8 mouse cellular contexts compared by ENCODE assay signal in genomic region chr6:136809673-136810072, GRCm38 (mm10). TPM values are rescaled to one million over a fixed set of nuclear protein-coding genes. Genes with fewer than 3 reads are reported as not detected.
DNase-seq lines count a peak whose midpoint lies in the region; ATAC-seq and TF ChIP-seq lines count a peak whose summit lies in the region.

No protein-coding gene starts in this region.

- TF ChIP-seq CTCF in lung, embryonic 14.5 days (IDR thresholded peaks at IDR 0.05; ENCODE audit: low read depth) = no peak

- H3K27ac ChIP-seq in lung, embryonic 14.5 days (ENCODE audit: low read depth) = no peak overlapping the region
- no peak overlapping the region for H3K27ac ChIP-seq in embryonic facial prominence, embryonic 12.5 days
- no peak overlapping the region for H3K27ac ChIP-seq in intestine, embryonic 14.5 days (ENCODE audit: low read depth)
- no peak overlapping the region for H3K27ac ChIP-seq in neural tube, embryonic 13.5 days (replicated peaks)

- 61% methylated on average over 13 of the region's 13 CpGs for whole genome bisulfite sequencing in lung, embryonic 14.5 days
- 62% methylated on average over 13 of the region's 13 CpGs for WGBS in embryonic facial prominence, embryonic 12.5 days
- WGBS in intestine, embryonic 14.5 days = 76% methylated on average over 13 of the region's 13 CpGs
- 76% methylated on average over 13 of the region's 13 CpGs for WGBS in neural tube, embryonic 13.5 days

- H3K4me1 ChIP-seq in lung, embryonic 14.5 days (ENCODE audit: insufficient read depth) = peaks cover 10% of the 10 kb centered on the region; the same call in 1 of the 2 replicates
- H3K4me1 ChIP-seq in embryonic facial prominence, embryonic 12.5 days = peaks cover 13% of the 10 kb centered on the region; the same call in 1 of the 2 replicates
- H3K4me1 ChIP-seq in intestine, embryonic 14.5 days (replicated peaks; ENCODE audit: control insufficient read depth, insufficient read depth, low read length) = peaks cover 22% of the 10 kb centered on the region
- H3K4me1 ChIP-seq in neural tube, embryonic 13.5 days (replicated peaks) = peaks cover 28% of the 10 kb centered on the region

- H3K9me3 ChIP-seq in lung, embryonic 14.5 days (ENCODE audit: low read depth, low read length) = no peaks in the 10 kb centered on the region
- H3K9me3 ChIP-seq in embryonic facial prominence, embryonic 12.5 days = no peaks in the 10 kb centered on the region
- H3K9me3 ChIP-seq in intestine, embryonic 14.5 days (ENCODE audit: control insufficient read depth, low read length) = no peaks in the 10 kb centered on the region
- no peaks in the 10 kb centered on the region for H3K9me3 ChIP-seq in neural tube, embryonic 13.5 days

- H3K36me3 ChIP-seq in lung, embryonic 14.5 days (ENCODE audit: insufficient read depth) = peaks cover 33% of the 10 kb centered on the region
- H3K36me3 ChIP-seq in embryonic facial prominence, embryonic 12.5 days = peaks cover 33% of the 10 kb centered on the region
- H3K36me3 ChIP-seq in intestine, embryonic 14.5 days (ENCODE audit: control insufficient read depth, insufficient read depth, low read length) = peaks cover 31% of the 10 kb centered on the region
- H3K36me3 ChIP-seq in neural tube, embryonic 13.5 days = peaks cover 31% of the 10 kb centered on the region

- peak overlapping the region; percentile 68 for H3K9ac ChIP-seq in lung, embryonic 14.5 days
- H3K9ac ChIP-seq in embryonic facial prominence, embryonic 12.5 days = no peak overlapping the region
- H3K9ac ChIP-seq in intestine, embryonic 14.5 days (ENCODE audit: low read length) = peak overlapping the region; percentile 65; the same call in 1 of the 2 replicates
- no peak overlapping the region for H3K9ac ChIP-seq in neural tube, embryonic 13.5 days

- ATAC-seq in lung, embryonic 14.5 days (ENCODE audit: insufficient read depth) = no peak
- ATAC-seq in embryonic facial prominence, embryonic 12.5 days (ENCODE audit: insufficient number of reproducible peaks, insufficient read depth, low FRiP score, low TSS enrichment) = no peak
- ATAC-seq in intestine, embryonic 14.5 days (replicated peaks; ENCODE audit: low FRiP score, low TSS enrichment, low read depth) = no peak
- no peak for ATAC-seq in neural tube, embryonic 13.5 days (ENCODE audit: low read depth)

- peak overlapping the region; percentile 83 for H3K4me3 ChIP-seq in lung, embryonic 14.5 days (ENCODE audit: low read depth, low read length)
- peak overlapping the region; percentile 83; the same call in 1 of the 2 replicates for H3K4me3 ChIP-seq in embryonic facial prominence, embryonic 12.5 days
- H3K4me3 ChIP-seq in intestine, embryonic 14.5 days (ENCODE audit: low read depth, low read length) = peak overlapping the region; percentile 76; the same call in 1 of the 2 replicates
- H3K4me3 ChIP-seq in neural tube, embryonic 13.5 days = peak overlapping the region; percentile 81; the same call in 1 of the 2 replicates

- H3K4me2 ChIP-seq in lung, embryonic 14.5 days = peak overlapping the region; percentile 95
- H3K4me2 ChIP-seq in embryonic facial prominence, embryonic 12.5 days (replicated peaks) = peak overlapping the region; percentile 95
- peak overlapping the region; percentile 96 for H3K4me2 ChIP-seq in intestine, embryonic 14.5 days (ENCODE audit: low read length)
- peak overlapping the region; percentile 99 for H3K4me2 ChIP-seq in neural tube, embryonic 13.5 days

- H3K27me3 ChIP-seq in lung, embryonic 14.5 days (ENCODE audit: insufficient read depth, low read length) = no peaks in the 10 kb centered on the region
- H3K27me3 ChIP-seq in embryonic facial prominence, embryonic 12.5 days = no peaks in the 10 kb centered on the region
- no peaks in the 10 kb centered on the region for H3K27me3 ChIP-seq in intestine, embryonic 14.5 days (replicated peaks; ENCODE audit: control insufficient read depth, insufficient read depth, low read length)
- no peaks in the 10 kb centered on the region for H3K27me3 ChIP-seq in neural tube, embryonic 13.5 days

- no peak for DNase-seq in lung, embryonic 14.5 days
- no peak for DNase-seq in lung, postnatal 14 days
- DNase-seq in intestine, embryonic 14.5 days (ENCODE audit: low spot score) = peak; percentile 50
- no peak for DNase-seq in layer of hippocampus, adult 18-20 months (ENCODE audit: low spot score in 2 of 2)
- DNase-seq in embryo, embryonic 10 days (ENCODE audit: low spot score) = no peak
- DNase-seq in adrenal gland, postnatal 36 days = no peak

RNA-seq across cellular contexts. Expression of gene H2afj, which starts 1.6 kb away (rescaled TPM):
- polyA plus RNA-seq in lung, embryonic 14.5 days (2014; fragmentation: Nextera tagmentation; extraction: Ambion mirVana) = 106 and 108 TPM in 2 replicates
- polyA plus RNA-seq in embryonic facial prominence, embryonic 12.5 days (2016; fragmentation: Nextera tagmentation; extraction: Ambion mirVana) = 103 and 107 TPM in 2 replicates
- polyA plus RNA-seq in intestine, embryonic 14.5 days (2014; fragmentation: Nextera tagmentation; extraction: Ambion mirVana) = 152 and 182 TPM in 2 replicates
- polyA plus RNA-seq in neural tube, embryonic 13.5 days (2015; fragmentation: Nextera tagmentation; extraction: Ambion mirVana) = 108 and 135 TPM in 2 replicates
- total RNA-seq in layer of hippocampus, adult 18-20 months (2021) = 10 to 100 TPM; 64.1 to 73.0 TPM
- total RNA-seq in adrenal gland, postnatal 36 days (2021) = 100 to 1,000 TPM; 173 to 208 TPM

RNA-seq across cellular contexts. Expression of gene Hist4h4, which starts 5.5 kb away (rescaled TPM):
- polyA plus RNA-seq in lung, embryonic 14.5 days (2014; fragmentation: Nextera tagmentation; extraction: Ambion mirVana) = 1.7 and 2.1 TPM in 2 replicates
- polyA plus RNA-seq in embryonic facial prominence, embryonic 12.5 days (2016; fragmentation: Nextera tagmentation; extraction: Ambion mirVana) = 0.65 and 0.88 TPM in 2 replicates
- 1.3 and 2.2 TPM in 2 replicates for polyA plus RNA-seq in intestine, embryonic 14.5 days (2014; fragmentation: Nextera tagmentation; extraction: Ambion mirVana)
- 0.40 and 0.56 TPM in 2 replicates for polyA plus RNA-seq in neural tube, embryonic 13.5 days (2015; fragmentation: Nextera tagmentation; extraction: Ambion mirVana)
- 10 to 100 TPM; 11.8 to 13.2 TPM for total RNA-seq in layer of hippocampus, adult 18-20 months (2021)
- total RNA-seq in adrenal gland, postnatal 36 days (2021) = 10 to 100 TPM; 11.3 to 12.3 TPM

RNA-seq across cellular contexts. Expression of gene BC049715, which starts 17.8 kb away (rescaled TPM):
- polyA plus RNA-seq in lung, embryonic 14.5 days (2014; fragmentation: Nextera tagmentation; extraction: Ambion mirVana) = 1.5 and 1.9 TPM in 2 replicates
- 2.2 and 3.5 TPM in 2 replicates for polyA plus RNA-seq in embryonic facial prominence, embryonic 12.5 days (2016; fragmentation: Nextera tagmentation; extraction: Ambion mirVana)
- 1.1 and 1.7 TPM in 2 replicates for polyA plus RNA-seq in intestine, embryonic 14.5 days (2014; fragmentation: Nextera tagmentation; extraction: Ambion mirVana)
- 1.1 and 1.3 TPM in 2 replicates for polyA plus RNA-seq in neural tube, embryonic 13.5 days (2015; fragmentation: Nextera tagmentation; extraction: Ambion mirVana)
- 1 to 10 TPM; 2.6 to 3.0 TPM for total RNA-seq in layer of hippocampus, adult 18-20 months (2021)
- 1 to 10 TPM in 1 of 2 experiments, under 1 TPM in 1; 0.43 to 1.2 TPM for total RNA-seq in adrenal gland, postnatal 36 days (2021)

RNA-seq across cellular contexts. Expression of gene Wbp11, which starts 18.4 kb away (rescaled TPM):
- polyA plus RNA-seq in lung, embryonic 14.5 days (2014; fragmentation: Nextera tagmentation; extraction: Ambion mirVana) = 130 and 134 TPM in 2 replicates
- 122 and 130 TPM in 2 replicates for polyA plus RNA-seq in embryonic facial prominence, embryonic 12.5 days (2016; fragmentation: Nextera tagmentation; extraction: Ambion mirVana)
- polyA plus RNA-seq in intestine, embryonic 14.5 days (2014; fragmentation: Nextera tagmentation; extraction: Ambion mirVana) = 113 TPM in 2 replicates
- polyA plus RNA-seq in neural tube, embryonic 13.5 days (2015; fragmentation: Nextera tagmentation; extraction: Ambion mirVana) = 79.6 and 85.0 TPM in 2 replicates
- total RNA-seq in layer of hippocampus, adult 18-20 months (2021) = 100 to 1,000 TPM; 136 to 141 TPM
- total RNA-seq in adrenal gland, postnatal 36 days (2021) = 10 to 100 TPM; 77.0 to 78.2 TPM

RNA-seq across cellular contexts. Expression of gene Smco3, which starts 25.6 kb away (rescaled TPM):
- 1.6 and 2.9 TPM in 2 replicates for polyA plus RNA-seq in lung, embryonic 14.5 days (2014; fragmentation: Nextera tagmentation; extraction: Ambion mirVana)
- 0.40 and 0.43 TPM in 2 replicates for polyA plus RNA-seq in embryonic facial prominence, embryonic 12.5 days (2016; fragmentation: Nextera tagmentation; extraction: Ambion mirVana)
- polyA plus RNA-seq in intestine, embryonic 14.5 days (2014; fragmentation: Nextera tagmentation; extraction: Ambion mirVana) = 3.7 and 4.0 TPM in 2 replicates
- polyA plus RNA-seq in neural tube, embryonic 13.5 days (2015; fragmentation: Nextera tagmentation; extraction: Ambion mirVana) = 1.7 and 2.1 TPM in 2 replicates
- 10 to 100 TPM; 10.4 to 14.0 TPM for total RNA-seq in layer of hippocampus, adult 18-20 months (2021)
- under 1 TPM in 1 of 2 experiments, not detected in 1; 0.20 TPM for total RNA-seq in adrenal gland, postnatal 36 days (2021)

Comparison
In these comparisons a context has a peak if more than half of its experiments do, and no peak if none do; other contexts are left out.
1. H3K9ac ChIP-seq: peak in lung, embryonic 14.5 days (single experiment) and intestine, embryonic 14.5 days (single experiment); none in embryonic facial prominence, embryonic 12.5 days (single experiment) and neural tube, embryonic 13.5 days (single experiment).
2. Peak in every context shown above with its lines, with median percentiles within 50 percentile points of each other: H3K4me2 ChIP-seq and H3K4me3 ChIP-seq.